Mouse (Mus musculus) heart, postnatal 0 days (tissue): ENCODE results near the gene Tmprss7. TPM values are rescaled to one million over a fixed set of nuclear protein-coding genes. Genes with fewer than 3 reads are reported as not detected.

ENCODE experiments used
- ATAC-seq: fragments of 200-750 bp; cut with Nextera tagmentation; 2 replicates; pipeline ENCODE4 v1.8.0; 2017; ENCODE audit warnings: low read depth, moderate number of reproducible peaks, moderate library complexity; ENCODE audit not compliant: insufficient read depth
- DNase-seq: peaks from one replicate; pipeline ENCODE4 v3.0.0-alpha.2; 2016; ENCODE audit warnings: low spot score
- H3K27ac ChIP-seq: fragments of 300-500 bp; sonication (generic); 2 replicates; pipeline ENCODE4 v1.5.1; 2014; ENCODE audit warnings: low read depth, mild to moderate bottlenecking
- H3K27me3 ChIP-seq: fragments of 300-500 bp; sonication (generic); 2 replicates; pipeline ENCODE4 v1.6.1; 2014; ENCODE audit warnings: low read length, mixed read lengths; ENCODE audit not compliant: control insufficient read depth, insufficient read depth
- H3K36me3 ChIP-seq: fragments of 300-500 bp; sonication (generic); replicated peaks from 2 replicates; pipeline ENCODE4 v1.6.1; 2014; ENCODE audit warnings: low read length, mixed read lengths; ENCODE audit not compliant: control insufficient read depth, insufficient read depth
- H3K4me1 ChIP-seq: fragments of 300-500 bp; sonication (generic); 2 replicates; pipeline ENCODE4 v1.6.1; 2014; ENCODE audit warnings: antibody characterized with exemption; ENCODE audit not compliant: control insufficient read depth, insufficient read depth
- H3K4me2 ChIP-seq: fragments of 300-500 bp; sonication (generic); 2 replicates; pipeline ENCODE4 v1.6.1; 2014; ENCODE audit warnings: low read depth, mild to moderate bottlenecking, low read length, moderate library complexity
- H3K4me3 ChIP-seq: fragments of 300-500 bp; sonication (generic); 2 replicates; pipeline ENCODE4 v1.5.1; 2014; ENCODE audit warnings: low read depth, low read length
- H3K9ac ChIP-seq: fragments of 300-500 bp; sonication (generic); replicated peaks from 2 replicates; pipeline ENCODE4 v1.6.1; 2014; ENCODE audit warnings: low read depth, low read length, mixed read lengths
- H3K9me3 ChIP-seq: fragments of 300-500 bp; sonication (generic); replicated peaks from 2 replicates; pipeline ENCODE4 v1.6.1; 2016; ENCODE audit warnings: low read length; ENCODE audit not compliant: control insufficient read depth
- CTCF ChIP-seq: IDR thresholded peaks from 2 replicates; pipeline ENCODE4 v1.5.1; 2016; ENCODE audit warnings: antibody characterized with exemption, control low read depth, low read depth
- EP300 ChIP-seq: IDR thresholded peaks from 2 replicates; pipeline ENCODE4 v1.6.1; 2016; ENCODE audit warnings: antibody characterized with exemption, low read depth
- WGBS: fragments of 180-500 bp; shearing (Covaris S2); extraction: QIAGEN DNeasy Blood & Tissue Kit; methylation state at CpG from one replicate; pipeline ENCODE4 v1.1.7; 2014; 5-methylcytosine and 5-hydroxymethylcytosine counted together
- polyA plus RNA-seq: library from polyadenylated mRNA; unstranded; fragments of >200 nt; fragmentation: Nextera tagmentation; extraction: Ambion mirVana; gene quantifications from 2 replicates; pipeline ENCODE4 v1.2.1, GENCODE M21; 2015
- total RNA-seq: library from RNA; depleted of rRNA; stranded (reverse); fragments of >200 nt; gene quantifications from 2 replicates; pipeline ENCODE4 v1.2.3, GENCODE M21; 2014; ENCODE audit warnings: low replicate concordance

Tmprss7 gene
- total and polyA plus RNA-seq, 2 experiments from 2014 or later = not detected

DNA sequence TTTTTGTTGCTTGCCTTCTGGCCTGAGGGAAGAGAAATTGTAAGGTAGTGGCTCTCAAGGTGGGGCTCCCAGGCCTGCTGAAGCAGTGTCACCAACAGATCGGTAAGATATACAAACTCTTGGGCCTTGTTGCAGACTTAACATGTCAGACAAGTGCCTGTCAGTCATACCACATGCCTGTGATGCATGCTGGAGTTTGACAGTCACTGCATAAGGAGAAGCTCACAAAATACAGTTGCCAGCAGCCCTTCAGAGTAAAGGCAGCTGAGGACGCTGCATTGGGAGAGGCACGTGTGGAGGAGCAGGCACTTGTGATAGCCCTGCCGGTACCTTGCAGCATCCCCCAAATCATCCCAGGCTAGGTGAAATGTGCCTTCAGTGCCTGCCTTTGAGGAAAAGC is 24.8 kb upstream of the Tmprss7 start:
- Histone ChIP-seq H3K9me3 (0 out of 2 replicates have a peak, but pooled peaks cover 3% of the 10 kb centered on the region), H3K4me2 (no peak overlapping the region), H3K27ac (no peak overlapping the region), H3K27me3 (no peaks in the 10 kb centered on the region), H3K36me3 (no peaks in the 10 kb centered on the region), H3K4me1 (no peaks in the 10 kb centered on the region), H3K9ac (no peak overlapping the region), H3K4me3 (no peak overlapping the region)
- ATAC-seq = no peak
- WGBS = 78% methylated on average over 4 of the region's 4 CpGs
- no peak for DNase-seq
- TF ChIP-seq EP300 (no peak), CTCF (no peak)

GRCm38 (mm10) chr16:45714489-45715150 is 21.2 kb upstream of the Tmprss7 start:
- TF ChIP-seq EP300 (no peak), CTCF (no peak)
- H3K27me3 ChIP-seq = no peaks in the 10 kb centered on the region
- H3K4me3 ChIP-seq = no peak overlapping the region
- no peak for ATAC-seq
- H3K9ac ChIP-seq = no peak overlapping the region
- H3K36me3 ChIP-seq = no peaks in the 10 kb centered on the region
- H3K27ac ChIP-seq = no peak overlapping the region
- WGBS = 61% methylated on average over 5 of the region's 5 CpGs
- DNase-seq = no peak
- no peak overlapping the region for H3K4me2 ChIP-seq
- no peaks in the 10 kb centered on the region for H3K4me1 ChIP-seq
- H3K9me3 ChIP-seq = 0 out of 2 replicates have a peak, but pooled peaks cover 3% of the 10 kb centered on the region

DNA sequence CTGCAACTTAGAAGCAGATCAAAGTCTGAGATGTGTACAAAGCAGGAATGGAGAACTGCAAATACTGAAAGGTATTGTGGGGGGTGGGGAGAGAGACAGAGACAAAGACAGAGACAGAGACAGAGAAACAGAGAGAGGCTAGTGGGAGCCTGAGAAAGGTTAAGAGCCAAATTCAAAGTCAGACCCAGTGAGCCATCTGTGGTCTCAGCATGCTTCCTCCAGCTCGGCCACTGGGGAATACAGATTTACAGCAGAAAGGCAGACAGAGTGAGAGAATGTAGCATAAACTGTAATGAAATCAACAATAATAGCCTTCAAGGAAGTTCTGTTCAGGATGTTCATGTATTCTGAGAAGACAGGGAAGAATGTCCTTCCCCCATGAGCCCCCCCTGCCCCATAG is 20.4 kb upstream of the Tmprss7 start:
- no peak overlapping the region for H3K4me3 ChIP-seq
- no peak for DNase-seq
- H3K4me1 ChIP-seq = no peaks in the 10 kb centered on the region
- H3K9me3 ChIP-seq = 0 out of 2 replicates have a peak, but pooled peaks cover 3% of the 10 kb centered on the region
- no peak for TF ChIP-seq EP300
- TF ChIP-seq CTCF = no peak
- H3K27me3 ChIP-seq = no peaks in the 10 kb centered on the region
- no peaks in the 10 kb centered on the region for H3K36me3 ChIP-seq
- no peak for ATAC-seq
- WGBS = 78% methylated on average over 1 of the region's 1 CpGs
- H3K27ac ChIP-seq = no peak overlapping the region
- no peak overlapping the region for H3K4me2 ChIP-seq
- H3K9ac ChIP-seq = no peak overlapping the region

- Histone ChIP-seq H3K9me3 (0 out of 2 replicates have a peak, but pooled peaks cover 3% of the 10 kb centered on the region), H3K36me3 (no peaks in the 10 kb centered on the region), H3K4me2 (no peak overlapping the region), H3K27ac (no peak overlapping the region), H3K27me3 (no peaks in the 10 kb centered on the region), H3K9ac (no peak overlapping the region), H3K4me1 (no peaks in the 10 kb centered on the region), H3K4me3 (no peak overlapping the region)
- no peak for DNase-seq
- 83% methylated on average over 5 of the region's 5 CpGs for WGBS
- ATAC-seq = no peak
- no peak for TF ChIP-seq EP300
- TF ChIP-seq CTCF = no peak
Observed at GRCm38 (mm10) chr16:45713261-45713660, 19.8 kb upstream of the Tmprss7 start.

- no peak overlapping the region for H3K9ac ChIP-seq
- H3K4me2 ChIP-seq = no peak overlapping the region
- no peaks in the 10 kb centered on the region for H3K4me1 ChIP-seq
- no peak for DNase-seq
- no peak overlapping the region for H3K27ac ChIP-seq
- no peak for ATAC-seq
- TF ChIP-seq CTCF (peak; percentile 50), EP300 (no peak)
- 62% methylated on average over 7 of the region's 7 CpGs for WGBS
- no peak overlapping the region for H3K4me3 ChIP-seq
- no peaks in the 10 kb centered on the region for H3K36me3 ChIP-seq
- no peaks in the 10 kb centered on the region for H3K27me3 ChIP-seq
- 0 out of 2 replicates have a peak, but pooled peaks cover 3% of the 10 kb centered on the region for H3K9me3 ChIP-seq
Observed at GRCm38 (mm10) chr16:45711263-45711662, 17.8 kb upstream of the Tmprss7 start.

DNA sequence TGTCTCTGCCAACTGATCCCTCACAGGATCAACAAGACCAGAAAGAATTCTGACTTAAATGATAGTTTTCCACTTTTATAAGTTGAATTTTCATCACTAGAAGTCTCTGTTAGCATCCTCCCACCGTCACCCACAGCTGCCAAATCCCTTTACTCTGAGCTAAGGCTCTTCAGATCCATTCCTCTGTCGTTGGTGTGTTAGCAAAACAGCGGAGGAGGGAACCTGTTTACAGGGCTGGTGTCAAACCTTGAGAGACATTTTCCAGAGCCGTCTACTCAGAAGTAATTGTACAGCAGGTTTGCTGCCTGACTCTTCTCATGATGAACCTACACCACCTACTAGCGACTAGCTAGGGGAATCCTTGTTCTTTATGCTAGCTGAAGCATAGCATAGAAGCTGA is 5.8 kb upstream of the Tmprss7 start:
- no peak for ATAC-seq
- Histone ChIP-seq H3K4me1 (no peaks in the 10 kb centered on the region), H3K27me3 (no peaks in the 10 kb centered on the region), H3K27ac (no peak overlapping the region), H3K9ac (no peak overlapping the region), H3K4me3 (no peak overlapping the region), H3K9me3 (no peaks in the 10 kb centered on the region), H3K4me2 (no peak overlapping the region), H3K36me3 (no peaks in the 10 kb centered on the region)
- WGBS = 45% methylated on average over 5 of the region's 5 CpGs
- TF ChIP-seq CTCF (no peak), EP300 (no peak)
- DNase-seq = no peak
